Mouse (Mus musculus) thymus, adult 2 months (tissue): Measurements from ENCODE around the gene Slc1a4. TPM values are rescaled to one million over a fixed set of nuclear protein-coding genes. Genes with fewer than 3 reads are reported as not detected.

Experiments used
- DNase-seq: peaks from one replicate; pipeline ENCODE4 v3.0.0; 2021
- H3K27ac ChIP-seq: fragments of 200-500 bp; 2 replicates; pipeline ENCODE4 v1.5.1; 2012; ENCODE audit warnings: low read length, control low read depth; ENCODE audit not compliant: control insufficient read depth, insufficient read depth
- H3K27me3 ChIP-seq: fragments of 200-500 bp; 2 replicates; pipeline ENCODE4 v1.6.1; 2012; ENCODE audit warnings: mild to moderate bottlenecking, low read length, moderate library complexity, mixed read lengths; ENCODE audit not compliant: control insufficient read depth, insufficient read depth
- H3K36me3 ChIP-seq: fragments of 200-500 bp; 2 replicates; pipeline ENCODE4 v1.6.1; 2012; ENCODE audit warnings: mild to moderate bottlenecking, low read length, moderate library complexity; ENCODE audit not compliant: control insufficient read depth, insufficient read depth
- H3K4me1 ChIP-seq: fragments of 200-500 bp; replicated peaks from 2 replicates; pipeline ENCODE4 v1.6.1; 2012; ENCODE audit warnings: low read length; ENCODE audit not compliant: control insufficient read depth, insufficient read depth
- H3K4me3 ChIP-seq: fragments of 200-500 bp; 2 replicates; pipeline ENCODE4 v1.5.1; 2012; ENCODE audit warnings: mild to moderate bottlenecking, low read length, control low read depth, moderate library complexity; ENCODE audit not compliant: control insufficient read depth, insufficient read depth
- CTCF ChIP-seq: fragments of 200-500 bp; IDR thresholded peaks from 2 replicates; pipeline ENCODE4 v1.5.1; 2012; ENCODE audit warnings: mild to moderate bottlenecking, control low read depth, low read length, moderate library complexity, borderline replicate concordance; ENCODE audit not compliant: control insufficient read depth, poor library complexity, insufficient read depth; ENCODE audit errors: extremely low read depth
- POLR2A ChIP-seq: fragments of 200-500 bp; IDR thresholded peaks from 2 replicates; pipeline ENCODE4 v1.6.1; 2012; ENCODE audit warnings: mild to moderate bottlenecking, low read length, control low read depth, moderate library complexity; ENCODE audit not compliant: control insufficient read depth, poor library complexity, insufficient read depth; ENCODE audit errors: extremely low read depth
- WGBS: fragments of 180-500 bp; shearing (Covaris S2); methylation state at CpG from one replicate; pipeline ENCODE4 v1.1.7; 2018; 5-methylcytosine and 5-hydroxymethylcytosine counted together
- polyA plus RNA-seq: library from polyadenylated mRNA; depleted of rRNA; stranded (reverse); fragments of >200 nt; gene quantifications from 2 replicates; pipeline ENCODE4 v1.2.3, GENCODE M21; 2012; rRNA removed

Gene Slc1a4
- polyA plus RNA-seq, result 4.7 and 4.8 TPM in 2 replicates

DNA sequence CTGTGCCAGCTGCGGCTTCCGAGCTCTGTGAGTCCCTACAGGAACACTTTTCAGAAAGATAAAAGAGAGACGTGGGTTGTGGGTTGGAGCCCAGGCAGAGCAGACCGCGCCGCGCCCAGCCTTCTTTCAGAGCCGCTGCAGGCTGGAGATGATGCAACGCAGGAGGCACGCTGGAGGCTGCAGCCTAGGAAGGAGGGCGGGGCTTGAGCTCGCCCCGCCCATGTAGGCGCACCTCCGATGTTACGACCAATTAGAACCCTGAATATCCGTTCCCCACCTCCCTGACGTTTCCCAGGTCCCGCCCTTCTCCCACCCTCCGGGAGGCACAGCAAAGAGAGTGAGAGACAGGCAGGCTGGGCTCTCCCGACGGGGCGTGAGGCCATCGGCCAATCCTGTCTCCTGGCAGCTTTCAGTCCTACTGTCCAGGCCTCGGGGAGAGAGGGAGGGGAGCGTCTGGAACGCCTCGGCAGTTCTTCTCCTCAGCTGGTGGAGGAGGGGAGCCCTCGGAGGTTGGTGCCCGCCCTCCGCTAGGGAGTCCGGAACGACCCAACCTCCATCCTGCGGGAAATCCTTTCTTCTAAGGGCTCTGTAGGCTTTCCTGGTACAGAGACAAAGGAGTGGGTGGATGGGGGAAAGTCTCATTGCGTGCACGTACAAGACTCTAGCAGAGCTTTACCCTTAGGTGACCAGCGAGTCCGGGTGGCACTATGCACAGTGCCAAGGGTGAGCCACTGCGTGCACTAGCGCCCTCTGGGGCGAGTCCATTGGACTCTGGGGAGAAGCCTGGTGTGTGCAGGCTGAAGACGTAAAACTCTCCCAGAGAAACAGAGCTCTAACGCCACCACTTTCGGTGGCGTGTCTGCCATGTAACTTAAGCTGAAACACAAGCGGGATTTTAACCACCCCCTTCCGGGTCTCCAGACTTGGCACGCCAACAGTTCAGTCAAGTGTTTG is at the start of gene Slc1a4:
TSS of gene Slc1a4 (minus strand) at position 153 of the 954 bp plus-strand sequence.
- WGBS, result under 1% methylated on average over 48 of the region's 48 CpGs
- DNase-seq, result peak; percentile 92
- H3K27ac ChIP-seq, result peak within 1 kb of the TSS; percentile 30; the same call in 1 of the 2 replicates
- no peaks in the 10 kb centered on the region for H3K27me3 ChIP-seq
- TF ChIP-seq CTCF, result peak; percentile 73; the same call in 1 of the 2 replicates
- TF ChIP-seq POLR2A, result no peak; the same call in 1 of the 2 replicates
- H3K36me3 ChIP-seq, result no peaks in the 10 kb centered on the region
- H3K4me3 ChIP-seq, result peak within 1 kb of the TSS; percentile 88
- H3K4me1 ChIP-seq, result peaks cover 15% of the 10 kb centered on the region

DNA sequence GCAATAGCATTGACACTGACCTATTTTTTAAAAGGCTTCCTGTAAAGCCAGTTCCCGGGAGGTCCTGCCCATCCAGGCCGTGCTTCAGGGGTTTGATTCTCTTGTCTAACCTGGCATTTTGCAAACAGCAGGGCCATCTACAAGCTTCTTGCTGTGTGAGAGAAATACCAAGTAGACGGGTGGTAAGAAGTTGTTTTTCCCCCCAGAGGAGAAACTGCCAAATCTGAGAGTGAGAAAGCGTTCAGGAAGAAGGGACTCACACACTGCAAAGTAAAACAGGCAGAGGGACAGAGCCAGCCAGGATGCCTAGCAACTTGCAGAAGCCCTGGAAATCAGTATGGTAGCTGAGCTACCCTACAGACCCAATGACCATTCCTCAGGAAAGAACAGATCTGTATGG is 47.6 kb upstream of the Slc1a4 start:
- Histone ChIP-seq H3K4me3 (no peak overlapping the region), H3K27ac (no peak overlapping the region), H3K36me3 (no peaks in the 10 kb centered on the region), H3K4me1 (no peaks in the 10 kb centered on the region), H3K27me3 (no peaks in the 10 kb centered on the region)
- TF ChIP-seq POLR2A (no peak), CTCF (no peak)
- no peak for DNase-seq
- WGBS, result 89% methylated on average over 4 of the region's 4 CpGs

DNA sequence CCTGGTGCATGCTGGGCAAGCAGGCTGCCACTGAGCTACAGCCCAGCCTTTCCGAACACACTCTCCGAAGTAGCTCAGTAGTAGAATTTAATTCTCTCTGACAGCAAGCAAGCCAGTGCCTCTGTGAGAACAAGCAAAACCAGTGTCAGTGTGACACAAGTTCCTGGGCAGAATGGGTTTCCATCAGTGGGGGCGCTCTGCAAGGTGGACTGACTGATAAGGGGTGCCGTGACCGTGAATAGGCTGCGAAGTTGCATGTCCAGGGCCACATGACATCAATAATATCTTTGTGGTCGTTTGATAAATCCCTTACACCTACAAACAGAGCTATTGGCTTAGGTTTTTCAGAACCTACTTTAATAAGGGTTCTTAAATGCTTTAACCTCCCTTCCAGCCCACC is 44.1 kb upstream of the Slc1a4 start:
- H3K27ac ChIP-seq, result no peak overlapping the region
- no peaks in the 10 kb centered on the region for H3K27me3 ChIP-seq
- no peaks in the 10 kb centered on the region for H3K36me3 ChIP-seq
- 92% methylated on average over 7 of the region's 7 CpGs for WGBS
- TF ChIP-seq CTCF (no peak), POLR2A (no peak)
- H3K4me1 ChIP-seq, result no peaks in the 10 kb centered on the region
- no peak for DNase-seq
- no peak overlapping the region for H3K4me3 ChIP-seq

- no peaks in the 10 kb centered on the region for H3K27me3 ChIP-seq
- no peak overlapping the region for H3K4me3 ChIP-seq
- DNase-seq, result no peak
- no peak for TF ChIP-seq CTCF
- no peak for TF ChIP-seq POLR2A
- H3K36me3 ChIP-seq, result no peaks in the 10 kb centered on the region
- 27% methylated on average over 8 of the region's 8 CpGs for whole genome bisulfite sequencing
- H3K4me1 ChIP-seq, result no peaks in the 10 kb centered on the region
- no peak overlapping the region for H3K27ac ChIP-seq
These were observed 40.2 kb upstream of the Slc1a4 start for GRCm38 (mm10) chr11:20372616-20373211.

DNA sequence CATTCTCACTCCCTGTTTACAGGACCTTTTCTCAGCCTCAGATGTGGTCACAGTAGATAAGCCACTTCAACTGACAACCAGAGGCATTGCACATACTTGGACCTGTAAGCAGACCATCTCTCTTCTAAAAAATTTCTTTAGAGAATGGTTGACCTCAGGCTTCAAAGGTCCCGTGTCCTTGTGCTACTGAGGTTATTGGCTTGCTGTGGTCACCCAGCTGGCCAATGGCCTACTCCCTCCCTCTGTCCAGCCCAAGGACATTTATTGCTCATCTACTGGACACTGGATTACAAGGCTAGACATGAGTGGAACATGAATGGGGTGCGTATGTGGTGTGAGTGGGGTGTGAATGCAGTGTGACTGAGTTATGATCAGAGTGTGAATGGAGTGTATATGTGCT is 38.0 kb upstream of the Slc1a4 start:
- Histone ChIP-seq H3K27ac (no peak overlapping the region), H3K4me1 (no peaks in the 10 kb centered on the region), H3K36me3 (no peaks in the 10 kb centered on the region), H3K27me3 (no peaks in the 10 kb centered on the region), H3K4me3 (no peak overlapping the region)
- no peak for TF ChIP-seq POLR2A
- TF ChIP-seq CTCF, result no peak
- 93% methylated on average over 2 of the region's 2 CpGs for WGBS
- DNase-seq, result no peak

DNA sequence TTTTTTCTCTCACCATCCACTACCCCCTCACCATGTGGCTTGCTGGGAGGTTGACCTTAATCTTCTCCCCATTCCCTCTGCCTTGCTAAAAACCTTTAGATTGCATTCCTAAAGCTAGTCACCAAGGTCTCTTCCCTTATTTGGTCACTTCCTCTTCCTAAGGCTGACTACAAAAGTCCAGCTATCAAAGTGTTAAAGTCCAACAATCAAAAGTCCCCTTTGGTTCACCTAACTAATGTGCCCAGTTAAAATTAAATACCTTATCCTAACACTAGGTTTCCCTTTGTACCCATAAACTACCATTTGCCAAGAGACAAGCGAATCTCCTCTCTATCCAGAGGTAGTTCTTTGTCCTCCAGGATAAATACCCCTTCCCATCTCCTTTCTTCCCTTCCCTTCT is 33.9 kb upstream of the Slc1a4 start:
- WGBS, result 92% methylated on average over 1 of the region's 1 CpGs
- TF ChIP-seq CTCF (no peak), POLR2A (no peak)
- no peak for DNase-seq

More for the DNA sequence above, 33.9 kb upstream of the Slc1a4 start:
- no peaks in the 10 kb centered on the region for H3K36me3 ChIP-seq
- H3K27me3 ChIP-seq, result no peaks in the 10 kb centered on the region
- H3K27ac ChIP-seq, result no peak overlapping the region
- H3K4me1 ChIP-seq, result no peaks in the 10 kb centered on the region
- H3K4me3 ChIP-seq, result no peak overlapping the region
